Mouse (Mus musculus): Measurements from ENCODE around the gene Slc7a8.

DNA sequence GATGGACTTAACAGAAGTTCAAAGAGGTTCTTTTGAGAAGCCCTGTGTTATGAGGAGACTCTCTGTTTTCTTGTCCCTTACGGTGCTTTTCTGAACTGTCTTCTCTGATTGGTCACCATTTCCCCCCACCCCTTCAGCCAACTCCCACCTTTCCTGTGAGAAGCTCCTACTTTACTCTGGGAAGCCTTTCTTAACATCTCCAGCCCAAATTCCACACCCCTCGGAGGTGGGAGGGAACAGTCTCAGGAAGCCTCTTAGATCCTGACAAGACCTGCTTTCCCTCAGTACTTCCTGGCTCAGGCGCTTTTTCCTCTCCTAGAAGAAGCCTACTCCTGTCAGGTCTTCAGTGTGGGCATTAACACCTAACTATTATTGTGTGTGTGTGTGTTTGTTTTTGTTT lies 82.2 kb downstream of the Slc7a8 start:
- TF ChIP-seq CTCF (IDR thresholded peaks at IDR 0.05; ENCODE audit: extremely low read depth, insufficient read length, insufficient replicate concordance, low read depth, low read length): no peak
- no peak for TF ChIP-seq POLR2A (IDR thresholded peaks at IDR 0.05; ENCODE audit: low read depth, low read length)
